Mouse (Mus musculus) CD8-positive naive resting alpha-beta T cell, adult 2 months (primary cell): Measurements from ENCODE around the gene Rapgef4.

ENCODE experiments used
- DNase-seq, 2 experiments: peaks; one replicate each; pipeline ENCODE4 v3.0.0; 2022; ENCODE audit warnings: low read depth in 2 of 2, low spot score in 2 of 2

The Rapgef4 gene

GRCm38 (mm10) chr2:72026506-72026905 lies 45.5 kb downstream of the Rapgef4 start:
- no peak for DNase-seq

- DNase-seq = no peak
Measured at GRCm38 (mm10) chr2:72029081-72029480, 48.0 kb downstream of the Rapgef4 start.

DNA sequence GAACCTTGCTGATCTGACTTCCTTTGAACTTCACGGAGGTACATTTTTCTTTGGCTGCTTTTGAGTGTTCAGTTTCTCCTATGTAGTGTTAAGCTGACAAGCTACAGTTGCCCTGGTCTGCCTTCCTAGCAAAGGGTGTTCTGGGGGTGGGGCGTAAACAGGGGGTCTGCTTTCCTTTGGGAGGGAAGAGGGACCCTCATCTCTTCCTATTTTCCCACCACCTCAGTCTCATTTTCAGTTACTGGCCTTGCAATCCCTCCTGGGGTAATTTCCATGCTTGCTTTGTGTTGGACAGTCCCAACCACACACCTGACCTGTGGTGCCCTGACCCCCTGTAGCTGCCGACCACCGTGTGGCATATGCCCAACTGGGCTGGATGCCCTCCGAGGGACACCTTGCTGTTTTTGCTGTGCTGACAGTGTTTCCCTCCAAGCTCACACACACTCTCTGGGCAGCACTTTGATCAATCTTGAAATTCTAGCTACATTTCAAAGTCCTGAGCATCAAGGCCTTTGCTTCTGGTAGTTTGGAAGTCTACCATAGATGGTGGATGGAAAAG lies 48.6 kb downstream of the Rapgef4 start:
- no peak for DNase-seq

DNA sequence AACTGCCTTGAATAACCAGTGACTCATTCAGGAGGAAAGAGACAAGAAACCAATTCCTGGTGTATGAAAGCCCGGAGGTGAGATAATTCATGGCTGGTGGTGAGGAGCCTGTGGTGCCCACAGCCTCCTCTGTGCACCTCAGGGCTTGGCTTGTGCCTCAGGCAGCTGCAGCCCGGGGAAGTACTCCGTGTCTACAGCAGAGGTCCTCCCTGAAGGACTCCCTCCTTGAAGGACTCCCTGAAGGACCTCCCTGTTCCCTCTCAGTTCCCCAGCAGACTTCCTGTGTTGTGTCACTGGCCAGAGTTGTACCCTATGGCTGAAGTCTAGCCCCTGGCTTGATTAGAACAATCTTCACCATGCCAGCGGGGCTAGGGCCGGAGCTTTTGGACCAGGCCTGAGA lies 50.7 kb downstream of the Rapgef4 start:
- DNase-seq = no peak

DNA sequence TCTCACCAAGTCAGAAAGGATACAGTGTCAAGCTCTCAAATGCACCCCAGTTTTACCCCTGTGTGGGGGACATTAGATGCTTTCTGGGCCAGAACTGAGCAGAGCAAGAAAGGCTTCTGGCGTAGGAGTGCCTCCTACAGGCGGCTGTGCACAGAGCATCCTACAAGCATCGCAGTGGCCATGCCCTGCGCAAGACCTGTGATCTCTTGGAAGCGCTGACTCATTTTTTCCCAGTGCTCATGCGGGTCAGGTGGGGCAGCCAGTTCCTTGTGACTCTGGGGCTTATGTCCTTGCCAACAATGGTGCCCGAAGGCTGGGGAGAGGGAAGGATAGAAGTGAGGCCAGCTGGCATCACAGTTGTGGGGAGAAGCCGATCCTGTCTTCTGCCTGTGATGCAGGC lies 54.6 kb downstream of the Rapgef4 start:
- DNase-seq = no peak

GRCm38 (mm10) chr2:72037357-72037756 lies 56.3 kb downstream of the Rapgef4 start:
- no peak for DNase-seq

DNA sequence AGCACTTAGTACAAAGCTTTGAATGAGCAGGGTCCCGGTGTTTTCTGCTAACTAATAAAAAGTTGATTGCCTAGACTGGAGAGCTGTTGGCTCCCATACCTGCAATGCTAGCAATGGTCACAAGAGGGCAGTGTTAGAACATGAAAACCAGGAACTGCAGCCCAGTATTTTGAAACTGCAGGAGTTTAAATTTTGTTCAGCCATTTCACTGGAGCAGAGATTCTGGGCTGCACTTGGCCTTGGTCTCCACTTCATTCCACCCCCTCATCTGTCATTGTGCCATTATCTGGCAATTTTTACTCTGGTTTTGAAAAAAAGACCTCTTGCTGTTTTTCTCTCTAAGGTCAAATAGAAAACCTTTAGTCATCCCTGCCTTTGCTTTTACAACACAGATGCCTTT lies 57.2 kb downstream of the Rapgef4 start:
- peak; percentile 71 to 78 for DNase-seq

DNA sequence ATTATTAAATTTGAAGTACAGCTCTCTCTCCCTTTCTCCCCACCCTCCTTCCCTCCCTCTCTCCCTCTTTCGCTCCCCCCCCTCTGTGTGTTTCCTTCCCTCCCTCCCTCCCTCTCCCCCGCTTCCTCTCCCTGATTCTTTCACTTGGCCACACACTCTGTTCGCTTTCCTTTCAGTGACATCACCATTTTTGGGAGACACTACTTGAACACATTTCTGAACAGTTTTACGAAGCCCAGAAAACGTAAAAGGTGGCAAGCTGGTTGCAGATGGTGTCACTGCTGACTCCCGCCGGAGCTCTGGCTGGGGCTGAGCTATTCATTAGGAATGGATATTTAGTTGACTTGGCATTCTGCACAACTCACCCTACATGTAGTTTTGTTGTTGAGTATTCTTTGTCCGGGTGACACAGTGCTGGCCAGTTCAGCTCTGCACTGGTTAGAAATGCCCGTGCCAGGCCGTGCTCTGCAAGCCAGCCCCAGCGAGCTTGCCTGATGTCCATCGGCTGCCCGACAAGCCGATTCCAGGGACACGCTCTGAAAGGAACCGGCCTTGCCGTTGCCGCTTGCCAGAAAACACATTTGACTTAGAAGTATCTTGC lies 57.7 kb downstream of the Rapgef4 start:
- no peak for DNase-seq

DNA sequence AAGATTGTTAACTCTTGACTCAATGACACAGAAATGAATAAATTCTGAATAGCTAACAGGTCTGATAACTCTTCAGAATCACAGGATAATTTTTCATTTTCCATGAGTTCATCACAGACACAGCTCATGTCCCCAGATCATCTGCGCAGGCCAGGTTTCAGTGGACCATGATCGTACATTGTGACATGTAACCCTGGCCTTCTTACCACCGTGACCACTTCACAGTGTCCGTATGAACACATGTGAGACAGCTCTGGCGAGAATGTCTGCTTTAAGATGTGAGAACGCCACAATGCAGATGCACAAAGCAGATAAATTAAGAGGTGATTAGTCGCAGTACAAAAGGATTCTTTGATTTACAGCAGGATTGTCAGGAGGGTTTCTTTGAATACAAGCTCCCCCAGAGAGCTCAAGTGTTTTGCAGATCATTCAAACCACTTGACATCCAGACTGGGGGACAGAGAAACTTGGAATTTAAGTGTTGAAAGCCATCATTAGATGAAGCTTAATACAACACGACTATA lies 58.5 kb downstream of the Rapgef4 start:
- DNase-seq = no peak

GRCm38 (mm10) chr2:72041087-72041486 lies 60.0 kb downstream of the Rapgef4 start:
- no peak for DNase-seq

DNA sequence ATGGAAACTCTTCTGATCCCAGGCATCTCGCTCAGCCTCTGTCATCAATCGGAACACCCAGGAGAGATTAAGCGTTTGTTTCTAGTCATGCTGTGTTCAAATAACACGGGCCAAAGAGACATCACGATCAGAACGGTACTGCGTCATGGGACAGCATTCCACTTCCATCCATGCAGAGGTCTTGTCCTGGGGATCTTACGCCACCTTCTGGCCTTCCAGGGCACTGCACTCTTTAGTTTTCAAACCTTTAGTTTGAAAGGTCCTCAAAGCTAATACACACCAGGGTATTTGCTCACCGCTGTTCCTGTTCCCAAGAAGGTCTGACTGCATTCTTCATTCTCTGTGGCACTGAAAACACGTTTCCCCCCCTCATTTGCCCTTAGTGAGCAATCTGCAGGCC lies 61.1 kb downstream of the Rapgef4 start:
- no peak for DNase-seq

DNA sequence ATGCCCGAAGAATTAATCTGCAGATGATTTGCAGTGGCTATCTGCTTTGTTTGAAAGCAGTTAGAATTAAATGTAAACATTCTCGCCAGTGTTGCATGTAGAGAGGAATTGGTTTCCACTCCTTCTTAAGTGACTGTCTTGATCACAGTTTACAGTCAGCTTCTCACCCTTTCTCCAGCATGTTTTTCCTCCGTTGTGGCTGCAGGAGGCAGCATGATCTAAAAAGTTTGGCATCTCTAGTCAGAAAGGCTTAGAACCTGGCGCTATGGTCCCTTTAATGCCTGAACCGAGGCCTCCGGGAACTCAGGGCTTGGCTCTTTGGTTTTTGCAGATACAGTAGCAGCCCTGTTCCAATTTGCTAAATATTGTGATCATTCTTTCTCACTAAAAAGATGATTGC lies 63.2 kb downstream of the Rapgef4 start:
- no peak for DNase-seq

GRCm38 (mm10) chr2:72045024-72045423 lies 64.0 kb downstream of the Rapgef4 start:
- DNase-seq = no peak

DNA sequence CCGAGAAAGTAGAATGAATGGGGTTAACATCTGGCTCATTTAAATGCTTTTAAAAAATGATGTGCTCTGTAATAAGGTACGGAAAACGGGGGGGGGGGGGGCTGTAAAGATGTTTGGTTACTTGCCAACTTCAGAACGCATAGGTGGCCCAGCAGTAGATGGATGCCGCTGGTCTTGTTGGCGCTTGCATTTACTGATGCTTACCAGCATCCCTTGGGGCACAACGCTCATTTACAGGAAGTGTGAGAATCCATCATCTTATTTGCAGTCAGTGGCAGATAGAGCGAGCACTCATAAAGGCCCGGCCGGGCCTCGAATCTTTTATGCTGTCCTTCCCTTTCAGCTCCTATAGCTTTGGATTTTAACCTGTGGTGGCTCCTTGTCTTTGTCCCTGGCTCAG lies 64.6 kb downstream of the Rapgef4 start:
- DNase-seq = no peak

- DNase-seq = no peak
Measured at GRCm38 (mm10) chr2:72050451-72050850, 69.4 kb downstream of the Rapgef4 start.

DNA sequence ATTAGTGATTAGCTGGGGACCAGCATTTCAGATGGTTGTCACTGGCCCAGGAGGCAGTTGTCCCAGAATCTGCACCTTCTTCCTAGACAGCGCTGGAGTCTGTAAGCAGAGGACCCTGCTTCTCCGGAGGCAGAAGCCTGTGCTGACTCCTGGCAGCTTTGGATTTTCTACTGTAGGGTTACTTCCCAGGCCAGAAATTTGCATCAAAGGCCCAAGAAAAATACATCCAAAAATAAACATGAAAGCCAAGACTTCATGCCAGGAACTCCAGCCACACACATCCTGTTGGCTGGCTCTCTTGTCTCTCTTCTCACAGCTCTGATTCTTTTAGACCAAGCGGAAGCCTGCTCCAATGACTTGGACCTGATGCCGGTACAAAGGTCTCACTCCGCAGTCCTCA lies 73.2 kb downstream of the Rapgef4 start:
- no peak for DNase-seq

DNA sequence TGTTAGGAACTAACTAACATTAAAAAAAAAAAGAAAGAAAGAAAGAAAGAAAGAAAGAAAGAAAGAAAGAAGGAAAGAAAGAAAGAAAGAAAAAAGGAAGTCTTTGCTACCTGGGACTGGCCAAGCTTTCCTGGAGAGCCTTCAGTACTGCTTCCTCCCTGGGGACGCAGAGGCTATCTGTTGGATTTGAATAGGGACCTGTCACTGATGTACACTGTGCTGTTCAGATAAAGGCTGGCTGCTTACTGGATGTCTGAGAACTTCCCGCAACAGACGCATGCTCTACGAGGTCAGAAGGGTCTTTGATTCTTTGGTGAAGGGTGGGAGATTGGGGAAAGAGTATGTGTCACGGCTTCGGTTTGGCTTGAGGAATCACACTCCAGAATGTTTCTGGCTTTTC lies 73.7 kb downstream of the Rapgef4 start:
- no peak for DNase-seq

- DNase-seq = no peak
Measured at GRCm38 (mm10) chr2:72055476-72055875, 74.4 kb downstream of the Rapgef4 start.

GRCm38 (mm10) chr2:72056081-72056874 lies 75.2 kb downstream of the Rapgef4 start:
- no peak for DNase-seq

DNA sequence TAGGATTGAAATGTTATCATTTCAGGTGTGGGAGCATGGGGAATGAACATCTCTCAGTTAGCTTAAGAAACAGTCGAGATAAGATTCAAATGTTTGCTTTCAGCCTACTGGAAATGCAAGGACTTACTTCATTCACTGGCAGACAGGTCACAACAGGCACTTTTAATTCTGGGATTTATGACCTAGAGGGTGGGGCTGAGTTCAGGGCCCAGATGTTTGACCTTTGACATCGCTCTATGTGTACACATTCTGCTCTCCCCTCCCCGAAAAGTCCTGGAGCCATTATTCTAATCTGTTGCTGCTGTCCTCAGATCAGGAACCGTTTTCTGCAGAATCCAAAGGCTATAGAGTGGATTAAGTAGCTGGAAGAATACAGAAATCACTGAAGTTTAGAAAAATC lies 81.9 kb downstream of the Rapgef4 start:
- DNase-seq = no peak

DNA sequence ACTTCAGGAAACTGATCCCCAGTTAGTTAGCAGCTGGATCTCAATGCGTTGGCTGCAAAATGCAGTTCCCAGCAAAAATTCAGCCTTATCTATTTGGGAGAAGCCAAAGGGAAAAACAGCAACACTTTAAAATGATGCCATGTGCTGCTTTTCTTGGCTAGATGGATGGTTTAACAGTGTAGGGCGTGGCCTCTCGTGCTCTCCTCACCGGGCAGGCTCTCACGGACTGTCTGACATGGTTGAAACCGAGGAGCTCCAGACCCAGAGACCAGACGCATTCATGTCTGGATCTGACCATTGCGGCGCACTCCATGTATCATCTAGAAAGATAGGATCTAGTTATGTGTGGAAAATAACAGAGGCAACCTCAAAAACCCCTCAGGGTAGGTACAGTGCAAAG lies 87.5 kb downstream of the Rapgef4 start:
- DNase-seq = no peak

- no peak for DNase-seq
Measured at GRCm38 (mm10) chr2:72070086-72070485, 89.0 kb downstream of the Rapgef4 start.
